Comparison of ENCODE assay signal across 10 mouse cellular contexts in the genomic region with DNA sequence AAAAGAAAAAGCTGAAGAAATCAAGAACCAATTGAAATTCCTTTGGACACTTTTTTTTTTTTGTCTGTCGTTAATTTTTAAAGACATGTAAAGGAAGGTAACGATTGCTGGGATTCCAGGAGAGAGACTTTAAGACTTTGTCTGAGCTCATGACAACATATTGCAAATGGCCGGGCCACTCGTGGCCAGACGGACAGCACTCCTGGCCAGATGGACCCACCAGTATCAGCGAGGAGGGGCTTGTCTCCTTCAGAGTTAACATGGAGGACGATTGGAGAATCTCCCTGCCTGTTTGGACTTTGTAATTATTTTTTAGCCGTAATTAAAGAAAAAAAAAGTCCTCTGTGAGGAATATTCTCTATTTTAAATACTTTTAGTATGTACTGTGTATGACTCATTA. TPM values are rescaled to one million over a fixed set of nuclear protein-coding genes. Genes with fewer than 3 reads are reported as not detected.
DNase-seq lines count a peak whose midpoint lies in the region; ATAC-seq lines count a peak whose summit lies in the region.
"Had no signal": no experiment of that assay in that cellular context is flagged by ENCODE, and none has a peak within 500 bp of the region (broad histone marks: within the 10 kb centered on the region; RNA-seq: fewer than 3 reads in every experiment).

No protein-coding gene starts in this region.

- H3K9me3 ChIP-seq in lung, embryonic 16.5 days (ENCODE audit: control insufficient read depth, low read length), result no peaks in the 10 kb centered on the region
- no peaks in the 10 kb centered on the region for H3K9me3 ChIP-seq in forebrain, embryonic 14.5 days (replicated peaks; ENCODE audit: control insufficient read depth, low read length)
- H3K9me3 ChIP-seq in limb, embryonic 12.5 days, result no peaks in the 10 kb centered on the region
- no peaks in the 10 kb centered on the region for H3K9me3 ChIP-seq in stomach, embryonic 16.5 days (replicated peaks; ENCODE audit: control insufficient read depth, low read length)

- 33% methylated on average over 8 of the region's 8 CpGs for WGBS in lung, embryonic 16.5 days
- WGBS in forebrain, embryonic 14.5 days, result 6% methylated on average over 8 of the region's 8 CpGs
- WGBS in limb, embryonic 12.5 days, result 10% methylated on average over 8 of the region's 8 CpGs
- WGBS in stomach, embryonic 16.5 days, result 44% methylated on average over 8 of the region's 8 CpGs

- no peaks in the 10 kb centered on the region for H3K36me3 ChIP-seq in lung, embryonic 16.5 days (ENCODE audit: control insufficient read depth, insufficient read depth, low read length)
- H3K36me3 ChIP-seq in forebrain, embryonic 14.5 days (ENCODE audit: control insufficient read depth, insufficient read depth, low read length), result peaks cover 11% of the 10 kb centered on the region
- peaks cover 17% of the 10 kb centered on the region for H3K36me3 ChIP-seq in limb, embryonic 12.5 days
- no peaks in the 10 kb centered on the region for H3K36me3 ChIP-seq in stomach, embryonic 16.5 days (ENCODE audit: control insufficient read depth, insufficient read depth, low read length)

- peak overlapping the region; percentile 79 for H3K4me3 ChIP-seq in lung, embryonic 16.5 days (ENCODE audit: low read length)
- peak overlapping the region; percentile 81 for H3K4me3 ChIP-seq in forebrain, embryonic 14.5 days (ENCODE audit: low read depth, low read length)
- H3K4me3 ChIP-seq in limb, embryonic 12.5 days (replicated peaks), result peak overlapping the region; percentile 86
- H3K4me3 ChIP-seq in stomach, embryonic 16.5 days (replicated peaks; ENCODE audit: low read length), result peak overlapping the region; percentile 80

- H3K4me1 ChIP-seq in lung, embryonic 16.5 days (replicated peaks; ENCODE audit: control insufficient read depth, insufficient read depth, low read length), result peaks cover 13% of the 10 kb centered on the region; the same call in 1 of the 2 replicates
- H3K4me1 ChIP-seq in forebrain, embryonic 14.5 days (ENCODE audit: control insufficient read depth, insufficient read depth, low read length), result peaks cover 26% of the 10 kb centered on the region
- peaks cover 34% of the 10 kb centered on the region for H3K4me1 ChIP-seq in limb, embryonic 12.5 days (replicated peaks)
- H3K4me1 ChIP-seq in stomach, embryonic 16.5 days (ENCODE audit: control insufficient read depth, insufficient read depth, low read length), result peaks cover 15% of the 10 kb centered on the region

- H3K27ac ChIP-seq in lung, embryonic 16.5 days (ENCODE audit: low read length), result no peak overlapping the region
- no peak overlapping the region for H3K27ac ChIP-seq in forebrain, embryonic 14.5 days (ENCODE audit: low read depth, low read length)
- H3K27ac ChIP-seq in limb, embryonic 12.5 days, result no peak overlapping the region
- no peak overlapping the region for H3K27ac ChIP-seq in stomach, embryonic 16.5 days (ENCODE audit: low read length)

- ATAC-seq in lung, embryonic 16.5 days (ENCODE audit: low read depth), result no peak
- ATAC-seq in forebrain, embryonic 14.5 days, result no peak
- ATAC-seq in limb, embryonic 12.5 days (ENCODE audit: insufficient number of reproducible peaks, insufficient read depth, low FRiP score, low TSS enrichment, low read depth), result no peak
- ATAC-seq in stomach, embryonic 16.5 days (ENCODE audit: insufficient read depth, low FRiP score), result no peak

- DNase-seq in lung, postnatal 25 days (ENCODE audit: low spot score), result no peak
- peak; percentile 58 for DNase-seq in forebrain, embryonic 14.5 days (ENCODE audit: low spot score)
- no peak for DNase-seq in thymus, postnatal 36 days
- DNase-seq in spleen, adult 12 weeks (ENCODE audit: low spot score), result no peak
- DNase-seq: cerebellum, adult 8-10 months; kidney, adult 2 months; lung, postnatal 14 days had no signal

- peaks cover 9% of the 10 kb centered on the region; the same call in 1 of the 2 replicates for H3K27me3 ChIP-seq in lung, embryonic 16.5 days (ENCODE audit: control insufficient read depth, insufficient read depth, low read depth, low read length)
- H3K27me3 ChIP-seq in forebrain, embryonic 14.5 days (replicated peaks; ENCODE audit: control insufficient read depth, insufficient read depth, low read length), result no peaks in the 10 kb centered on the region
- H3K27me3 ChIP-seq in limb, embryonic 12.5 days, result peaks cover 4% of the 10 kb centered on the region; the same call in 1 of the 2 replicates
- no peaks in the 10 kb centered on the region for H3K27me3 ChIP-seq in stomach, embryonic 16.5 days (ENCODE audit: control insufficient read depth, insufficient read depth, low read length)

- H3K4me2 ChIP-seq in lung, embryonic 16.5 days (ENCODE audit: low read depth, low read length), result peak overlapping the region; percentile 87
- H3K4me2 ChIP-seq in forebrain, embryonic 14.5 days (ENCODE audit: low read length), result peak overlapping the region; percentile 98
- H3K4me2 ChIP-seq in limb, embryonic 12.5 days, result peak overlapping the region; percentile 94
- peak overlapping the region; percentile 85 for H3K4me2 ChIP-seq in stomach, embryonic 16.5 days (ENCODE audit: low read depth, low read length)

- H3K9ac ChIP-seq in lung, embryonic 16.5 days (ENCODE audit: low read length), result peak overlapping the region; percentile 32; the same call in 1 of the 2 replicates
- peak overlapping the region; percentile 59 for H3K9ac ChIP-seq in forebrain, embryonic 14.5 days (ENCODE audit: low read length)
- H3K9ac ChIP-seq in limb, embryonic 12.5 days (replicated peaks), result peak overlapping the region; percentile 97
- peak overlapping the region; percentile 64; the same call in 1 of the 2 replicates for H3K9ac ChIP-seq in stomach, embryonic 16.5 days (ENCODE audit: low read length)

RNA-seq across cellular contexts. Expression of gene Sox9, which starts 3.6 kb away (rescaled TPM):
- polyA plus RNA-seq in lung, embryonic 16.5 days (2015; fragmentation: Nextera tagmentation; extraction: Ambion mirVana), result 48.5 and 59.5 TPM in 2 replicates
- polyA plus RNA-seq in forebrain, embryonic 14.5 days (2014; fragmentation: Nextera tagmentation; extraction: Ambion mirVana), result 43.6 and 49.4 TPM in 2 replicates
- polyA plus RNA-seq in limb, embryonic 12.5 days (2016; fragmentation: Nextera tagmentation; extraction: Ambion mirVana), result 245 and 252 TPM in 2 replicates
- polyA plus RNA-seq in stomach, embryonic 16.5 days (2015; fragmentation: Nextera tagmentation; extraction: Ambion mirVana), result 31.2 and 32.4 TPM in 2 replicates

Comparison
In these comparisons a context has a peak if more than half of its experiments do, and no peak if none do; other contexts are left out.
1. H3K9ac ChIP-seq: peak in every context shown above with its lines; median percentile 97 in limb, embryonic 12.5 days; 64 in stomach, embryonic 16.5 days; 59 in forebrain, embryonic 14.5 days; 32 in lung, embryonic 16.5 days.